Mouse (Mus musculus): ENCODE measurements at regions not wholly inside any gene's neighbourhood (a gene's known extent, or its start where the extent isn't known, plus 50 kb on each side); places are given as distances from the start of the nearest gene placed in this dataset.

DNA sequence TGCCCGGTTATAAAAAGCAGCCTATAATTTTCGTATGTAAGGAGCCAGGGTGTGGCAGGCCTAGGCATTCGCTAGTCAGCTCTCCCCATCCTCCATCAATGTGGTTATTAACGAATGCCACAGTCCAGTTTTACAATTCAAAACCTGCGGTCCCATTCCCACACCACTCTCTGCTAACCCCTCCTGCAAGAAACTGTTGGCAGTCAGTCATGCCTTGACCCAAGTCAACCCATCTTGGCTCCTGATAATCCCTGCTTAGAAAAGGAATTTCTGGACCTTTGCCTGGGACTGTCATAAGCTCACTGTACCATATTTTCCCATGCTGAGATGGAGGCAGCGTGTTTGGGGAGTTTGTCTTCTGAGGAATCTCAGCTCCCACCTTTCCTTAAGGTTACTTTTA lies 68.4 kb downstream of the Lao1 start:
- Histone ChIP-seq H3K27me3 (replicated peaks; ENCODE audit: insufficient read depth, low read length) (no peaks in the 10 kb centered on the region), H3K4me1 (ENCODE audit: insufficient read depth, low read depth, low read length) (no peaks in the 10 kb centered on the region), H3K4me2 (replicated peaks; ENCODE audit: low read depth, low read length) (no peak overlapping the region), H3K27ac (ENCODE audit: low read length) (no peak overlapping the region), H3K4me3 (ENCODE audit: low read depth, low read length) (no peak overlapping the region), H3K9ac (replicated peaks; ENCODE audit: low read depth) (no peak overlapping the region), H3K36me3 (ENCODE audit: insufficient read depth, low read length) (no peaks in the 10 kb centered on the region), H3K9me3 (ENCODE audit: low read length) (no peaks in the 10 kb centered on the region)
- WGBS: 74% methylated on average over 6 of the region's 6 CpGs
- no peak for DNase-seq (ENCODE audit: low spot score)
- no peak for TF ChIP-seq EP300 (IDR thresholded peaks at IDR 0.05)
- no peak for TF ChIP-seq CTCF (IDR thresholded peaks at IDR 0.05)
- ATAC-seq: no peak

GRCm38 (mm10) chr4:119030865-119031264 lies 69.5 kb downstream of the Lao1 start:
- TF ChIP-seq CTCF (IDR thresholded peaks at IDR 0.05) (no peak), EP300 (IDR thresholded peaks at IDR 0.05) (no peak)
- 35% methylated on average over 5 of the region's 5 CpGs for WGBS
- no peaks in the 10 kb centered on the region for H3K4me1 ChIP-seq (ENCODE audit: insufficient read depth, low read depth, low read length)
- H3K9ac ChIP-seq (replicated peaks; ENCODE audit: low read depth): no peak overlapping the region
- H3K4me2 ChIP-seq (replicated peaks; ENCODE audit: low read depth, low read length): no peak overlapping the region
- no peaks in the 10 kb centered on the region for H3K36me3 ChIP-seq (ENCODE audit: insufficient read depth, low read length)
- H3K4me3 ChIP-seq (ENCODE audit: low read depth, low read length): no peak overlapping the region
- no peak overlapping the region for H3K27ac ChIP-seq (ENCODE audit: low read length)
- H3K27me3 ChIP-seq (replicated peaks; ENCODE audit: insufficient read depth, low read length): no peaks in the 10 kb centered on the region
- no peak for ATAC-seq
- H3K9me3 ChIP-seq (ENCODE audit: low read length): no peaks in the 10 kb centered on the region
- no peak for DNase-seq (ENCODE audit: low spot score)

- 66% methylated on average over 4 of the region's 4 CpGs for WGBS
- no peak for ATAC-seq
These were observed 71.6 kb downstream of the Lao1 start for GRCm38 (mm10) chr4:119033006-119033405.

DNA sequence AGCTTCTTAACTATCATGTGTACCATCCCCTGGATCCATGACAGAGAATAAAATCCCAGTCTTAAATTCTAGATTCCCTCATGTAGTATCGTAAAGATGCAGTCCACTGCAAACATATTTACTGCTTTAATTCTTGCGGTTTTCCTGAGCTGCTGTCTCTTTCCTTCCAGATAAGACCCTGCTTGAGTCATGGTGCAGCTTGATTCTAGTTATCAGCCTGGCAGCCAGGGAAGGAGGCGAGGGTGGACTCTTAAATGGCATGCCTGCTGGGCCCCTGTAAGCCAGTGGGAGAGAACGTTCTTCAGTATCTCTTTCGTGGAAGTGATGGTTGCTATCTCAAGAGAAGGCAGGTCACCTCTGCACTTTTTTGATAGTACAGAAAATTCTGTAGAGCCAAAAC lies 71.9 kb upstream of the Slc2a1 start:
- TF ChIP-seq EP300 (IDR thresholded peaks at IDR 0.05): no peak
- no peak for TF ChIP-seq CTCF (IDR thresholded peaks at IDR 0.05)
- DNase-seq (ENCODE audit: low spot score): no peak

More at GRCm38 (mm10) chr4:119033006-119033405, 71.6 kb downstream of the Lao1 start:
- Histone ChIP-seq H3K4me1 (ENCODE audit: insufficient read depth, low read depth, low read length) (no peaks in the 10 kb centered on the region), H3K4me3 (ENCODE audit: low read depth, low read length) (no peak overlapping the region), H3K9me3 (ENCODE audit: low read length) (no peaks in the 10 kb centered on the region), H3K36me3 (ENCODE audit: insufficient read depth, low read length) (no peaks in the 10 kb centered on the region), H3K4me2 (replicated peaks; ENCODE audit: low read depth, low read length) (no peak overlapping the region), H3K27me3 (replicated peaks; ENCODE audit: insufficient read depth, low read length) (no peaks in the 10 kb centered on the region), H3K9ac (replicated peaks; ENCODE audit: low read depth) (no peak overlapping the region), H3K27ac (ENCODE audit: low read length) (no peak overlapping the region)
- DNase-seq (ENCODE audit: low spot score): no peak
- TF ChIP-seq EP300 (IDR thresholded peaks at IDR 0.05) (no peak), CTCF (IDR thresholded peaks at IDR 0.05) (no peak)

DNA sequence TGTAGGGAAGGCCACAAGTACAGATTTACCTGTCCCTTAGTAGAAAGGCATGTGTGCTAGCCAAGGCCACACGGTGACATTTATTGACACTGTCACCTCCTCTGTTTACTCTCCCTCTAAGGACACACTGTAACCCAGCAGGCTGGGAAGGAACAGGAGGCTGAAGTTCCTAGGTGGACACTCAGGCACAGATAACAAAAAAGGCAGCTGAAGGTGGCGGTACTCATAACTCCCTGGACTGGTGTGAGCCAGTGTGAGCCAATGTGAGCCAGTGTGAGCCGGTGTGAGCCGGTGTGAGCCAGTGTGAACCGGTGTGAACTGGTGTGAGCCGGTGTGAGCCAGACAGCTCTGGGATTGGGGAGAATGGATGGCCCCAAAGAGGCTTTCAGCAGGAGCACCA lies 68.5 kb upstream of the Slc2a1 start:
- TF ChIP-seq EP300 (IDR thresholded peaks at IDR 0.05) (no peak), CTCF (IDR thresholded peaks at IDR 0.05) (no peak)
- Histone ChIP-seq H3K9me3 (ENCODE audit: low read length) (no peaks in the 10 kb centered on the region), H3K36me3 (ENCODE audit: insufficient read depth, low read length) (no peaks in the 10 kb centered on the region), H3K27me3 (replicated peaks; ENCODE audit: insufficient read depth, low read length) (no peaks in the 10 kb centered on the region), H3K4me2 (replicated peaks; ENCODE audit: low read depth, low read length) (no peak overlapping the region), H3K9ac (replicated peaks; ENCODE audit: low read depth) (no peak overlapping the region), H3K4me1 (ENCODE audit: insufficient read depth, low read depth, low read length) (no peaks in the 10 kb centered on the region), H3K27ac (ENCODE audit: low read length) (no peak overlapping the region), H3K4me3 (ENCODE audit: low read depth, low read length) (no peak overlapping the region)
- WGBS: 68% methylated on average over 6 of the region's 6 CpGs
- ATAC-seq (peak; percentile 43), DNase-seq (ENCODE audit: low spot score) (no peak)

More for the DNA sequence above, 71.9 kb upstream of the Slc2a1 start:
- ATAC-seq: no peak
- Histone ChIP-seq H3K4me3 (ENCODE audit: low read depth, low read length) (no peak overlapping the region), H3K4me2 (replicated peaks; ENCODE audit: low read depth, low read length) (no peak overlapping the region), H3K27me3 (replicated peaks; ENCODE audit: insufficient read depth, low read length) (no peaks in the 10 kb centered on the region), H3K9me3 (ENCODE audit: low read length) (no peaks in the 10 kb centered on the region), H3K36me3 (ENCODE audit: insufficient read depth, low read length) (no peaks in the 10 kb centered on the region), H3K9ac (replicated peaks; ENCODE audit: low read depth) (no peak overlapping the region), H3K27ac (ENCODE audit: low read length) (no peak overlapping the region), H3K4me1 (ENCODE audit: insufficient read depth, low read depth, low read length) (no peaks in the 10 kb centered on the region)
- 87% methylated on average over 5 of the region's 5 CpGs for WGBS

DNA sequence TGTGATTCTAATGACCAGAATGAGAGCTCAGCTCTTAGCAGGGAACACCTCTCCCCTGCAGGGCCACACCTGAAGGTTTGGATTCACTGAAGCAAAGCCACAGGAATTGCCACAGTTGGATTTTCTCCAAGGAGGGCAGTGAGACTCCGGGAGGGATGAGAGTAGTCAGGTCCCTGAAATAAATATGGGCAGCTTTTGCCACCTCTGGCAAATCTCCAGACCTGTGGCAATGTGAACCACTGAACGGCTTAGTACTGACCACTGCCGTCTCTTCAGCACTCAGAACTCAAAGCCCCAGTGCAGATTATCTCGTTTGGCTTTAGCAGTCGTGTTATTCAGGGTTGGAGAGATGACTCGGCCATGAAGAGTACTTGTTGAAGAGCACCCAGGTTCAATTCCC lies 66.9 kb upstream of the Slc2a1 start:
- H3K4me3 ChIP-seq (ENCODE audit: low read depth, low read length): no peak overlapping the region
- ATAC-seq: no peak

GRCm38 (mm10) chr4:119044005-119044677 lies 64.4 kb upstream of the Slc2a1 start:
- Histone ChIP-seq H3K4me1 (ENCODE audit: insufficient read depth, low read depth, low read length) (no peaks in the 10 kb centered on the region), H3K9me3 (ENCODE audit: low read length) (no peaks in the 10 kb centered on the region), H3K27ac (ENCODE audit: low read length) (no peak overlapping the region), H3K27me3 (replicated peaks; ENCODE audit: insufficient read depth, low read length) (no peaks in the 10 kb centered on the region), H3K9ac (replicated peaks; ENCODE audit: low read depth) (no peak overlapping the region), H3K4me2 (replicated peaks; ENCODE audit: low read depth, low read length) (no peak overlapping the region), H3K4me3 (ENCODE audit: low read depth, low read length) (no peak overlapping the region), H3K36me3 (ENCODE audit: insufficient read depth, low read length) (no peaks in the 10 kb centered on the region)
- WGBS: 47% methylated on average over 19 of the region's 19 CpGs
- DNase-seq (ENCODE audit: low spot score): no peak
- TF ChIP-seq CTCF (IDR thresholded peaks at IDR 0.05) (no peak), EP300 (IDR thresholded peaks at IDR 0.05) (no peak)
- no peak for ATAC-seq

More for the DNA sequence above, 66.9 kb upstream of the Slc2a1 start:
- Histone ChIP-seq H3K27ac (ENCODE audit: low read length) (no peak overlapping the region), H3K9ac (replicated peaks; ENCODE audit: low read depth) (no peak overlapping the region), H3K9me3 (ENCODE audit: low read length) (no peaks in the 10 kb centered on the region), H3K4me2 (replicated peaks; ENCODE audit: low read depth, low read length) (no peak overlapping the region), H3K4me1 (ENCODE audit: insufficient read depth, low read depth, low read length) (no peaks in the 10 kb centered on the region), H3K27me3 (replicated peaks; ENCODE audit: insufficient read depth, low read length) (no peaks in the 10 kb centered on the region), H3K36me3 (ENCODE audit: insufficient read depth, low read length) (no peaks in the 10 kb centered on the region)
- 57% methylated on average over 6 of the region's 6 CpGs for WGBS
- no peak for TF ChIP-seq CTCF (IDR thresholded peaks at IDR 0.05)
- no peak for DNase-seq (ENCODE audit: low spot score)
